Mouse (Mus musculus): ENCODE results near the gene Rin3. TPM values are rescaled to one million over a fixed set of nuclear protein-coding genes. Genes with fewer than 3 reads are reported as not detected.

Gene Rin3
- polyA plus RNA-seq, 1 experiment from 2014 or later, result 7.0 TPM

- no peak for DNase-seq (ENCODE audit: low spot score)
Measured at GRCm38 (mm10) chr12:102328090-102328489, 45.2 kb downstream of the Rin3 start.

GRCm38 (mm10) chr12:102330188-102330587 lies 47.3 kb downstream of the Rin3 start:
- no peak for DNase-seq (ENCODE audit: low spot score)

DNA sequence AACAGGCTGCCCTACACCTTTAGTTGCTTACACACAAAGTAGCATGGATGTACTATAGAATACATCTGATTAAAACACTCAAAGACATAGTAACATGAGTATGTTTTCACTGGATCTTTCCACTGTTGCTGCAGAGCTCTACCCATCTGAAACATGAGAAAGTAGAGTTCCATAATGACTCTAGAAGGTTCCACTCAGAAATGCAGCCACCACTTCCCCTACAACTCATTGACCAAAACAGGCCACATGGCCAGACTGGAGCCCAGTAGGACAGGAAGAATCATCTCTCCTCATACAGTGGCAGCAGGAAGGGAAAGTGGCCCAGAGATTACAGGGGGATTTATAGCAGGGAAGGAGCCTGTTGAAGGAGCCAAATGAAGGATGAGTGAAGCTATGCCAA lies 47.9 kb downstream of the Rin3 start:
- no peak for DNase-seq (ENCODE audit: low spot score)

DNA sequence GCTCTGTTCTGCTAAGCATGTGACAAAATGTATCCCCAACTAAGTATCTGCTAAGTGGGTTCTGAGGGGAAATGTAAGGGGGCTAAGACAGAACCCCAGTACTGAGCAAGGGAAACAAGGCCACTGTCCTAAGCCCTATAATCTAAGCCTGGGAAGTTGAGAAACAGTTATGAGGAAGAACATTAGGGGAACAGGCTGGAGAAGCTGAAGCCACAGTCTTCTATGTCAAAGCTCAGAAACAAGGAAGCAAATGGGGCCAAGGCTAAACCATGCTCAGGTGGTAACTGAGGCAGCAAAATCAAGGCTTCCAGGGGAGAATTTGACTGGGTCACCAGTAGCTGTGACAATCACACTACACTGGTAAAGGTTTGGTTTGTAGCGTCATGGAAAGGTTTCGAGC lies 50.3 kb downstream of the Rin3 start:
- DNase-seq (ENCODE audit: low spot score), result no peak

DNA sequence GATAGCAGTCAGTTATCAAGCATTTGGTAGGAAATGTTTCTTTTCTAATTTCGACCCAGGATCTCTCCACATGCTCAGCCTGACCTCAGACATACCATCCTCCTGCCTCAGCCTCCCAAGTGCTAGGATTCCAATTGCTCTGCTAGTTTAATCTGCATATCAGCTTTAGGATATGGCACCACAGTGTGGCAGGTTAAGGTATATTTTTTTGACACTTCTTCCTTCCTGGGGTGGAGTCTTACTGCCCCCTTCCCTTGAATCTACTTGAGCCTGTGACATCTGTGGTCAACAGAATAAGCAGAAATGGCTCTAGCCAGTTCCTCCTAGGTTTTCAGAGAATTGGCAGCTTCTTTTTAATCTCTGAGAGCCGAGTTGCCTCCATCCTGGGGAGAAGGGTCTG lies 56.2 kb downstream of the Rin3 start:
- no peak for DNase-seq (ENCODE audit: low spot score)

- DNase-seq (ENCODE audit: low spot score), result no peak
Measured at GRCm38 (mm10) chr12:102340471-102340870, 57.6 kb downstream of the Rin3 start.

GRCm38 (mm10) chr12:102342147-102342546 lies 59.3 kb downstream of the Rin3 start:
- DNase-seq (ENCODE audit: low spot score), result no peak

- no peak for DNase-seq (ENCODE audit: low spot score)
Measured at GRCm38 (mm10) chr12:102342602-102343001, 59.8 kb downstream of the Rin3 start.

DNA sequence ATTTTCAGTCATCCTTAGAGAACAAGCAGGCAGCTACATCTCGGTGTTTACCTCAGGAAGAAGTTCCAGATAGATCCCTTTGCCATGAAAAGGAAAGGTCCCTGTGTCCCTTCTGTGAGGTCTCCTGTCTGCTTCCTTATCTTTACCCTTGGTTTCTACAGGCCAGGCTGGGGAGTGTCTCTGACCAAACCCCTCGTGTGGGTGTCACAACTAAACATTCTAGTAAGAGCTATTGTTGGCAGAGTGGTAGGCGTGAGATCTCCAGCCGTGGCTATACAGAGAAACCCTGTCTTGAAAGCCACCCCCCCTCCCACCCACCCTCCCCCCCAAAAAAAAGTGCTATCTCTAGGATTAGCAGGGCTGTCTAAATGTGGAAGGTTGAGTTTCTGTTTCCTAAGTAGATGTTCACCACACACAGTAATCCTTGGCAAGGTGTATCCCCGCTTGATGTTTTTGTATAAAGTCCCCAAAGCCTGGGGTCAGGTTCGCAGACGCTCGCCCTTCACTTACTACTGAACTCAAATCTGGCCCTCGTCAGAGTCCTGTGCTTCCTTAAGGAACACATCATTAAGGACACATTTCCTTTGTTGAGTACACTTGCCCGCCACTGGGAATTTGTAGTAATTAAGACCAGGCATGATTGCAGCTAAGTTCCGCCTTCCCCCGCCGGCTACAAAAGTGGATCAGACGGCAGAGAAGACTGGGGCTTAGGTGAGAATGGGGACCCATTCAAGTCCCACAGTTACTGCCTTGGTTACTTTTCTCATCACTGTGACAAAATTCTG lies 62.4 kb downstream of the Rin3 start:
- DNase-seq (ENCODE audit: low spot score), result no peak

GRCm38 (mm10) chr12:102346507-102346906 lies 63.7 kb downstream of the Rin3 start:
- DNase-seq (ENCODE audit: low spot score), result peak; percentile 69

DNA sequence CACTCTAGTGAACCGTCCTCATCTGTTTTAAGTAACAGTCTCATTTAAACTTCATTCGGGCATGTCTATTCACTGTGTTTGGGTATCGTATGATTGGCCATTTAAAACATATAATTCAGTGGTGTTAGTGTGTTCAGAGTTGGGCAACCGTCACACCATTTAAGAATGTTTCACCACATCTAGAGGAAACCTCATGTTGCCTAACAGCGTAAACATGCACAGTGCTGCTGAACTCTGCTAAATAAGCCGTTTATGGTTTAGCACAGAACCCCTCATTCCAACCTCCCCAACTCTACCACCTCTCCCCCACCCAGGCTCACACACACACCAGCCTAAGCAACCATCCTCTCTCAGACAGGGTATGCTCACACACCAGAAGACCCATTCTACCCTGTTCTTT lies 65.6 kb downstream of the Rin3 start:
- DNase-seq (ENCODE audit: low spot score), result no peak

DNA sequence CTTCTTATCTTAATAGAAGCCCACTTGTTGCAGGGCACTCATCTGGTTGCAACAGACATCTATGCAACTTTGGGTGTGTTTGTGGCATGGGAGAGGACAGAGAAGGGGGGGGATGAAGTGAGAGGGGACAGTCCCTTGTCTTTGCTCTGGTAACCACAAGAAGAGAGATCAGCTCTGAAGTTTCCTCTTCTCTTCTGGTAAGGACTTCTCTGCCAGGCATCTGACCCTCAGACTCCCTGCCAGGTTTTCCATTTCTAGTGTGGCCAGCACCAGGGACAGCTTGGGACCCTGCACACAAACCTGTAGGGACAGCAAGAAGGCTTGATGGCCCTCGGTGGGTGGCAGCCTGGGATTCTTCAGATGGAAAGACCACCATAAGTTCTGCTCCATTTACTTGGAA lies 68.1 kb downstream of the Rin3 start:
- no peak for DNase-seq (ENCODE audit: low spot score)

DNA sequence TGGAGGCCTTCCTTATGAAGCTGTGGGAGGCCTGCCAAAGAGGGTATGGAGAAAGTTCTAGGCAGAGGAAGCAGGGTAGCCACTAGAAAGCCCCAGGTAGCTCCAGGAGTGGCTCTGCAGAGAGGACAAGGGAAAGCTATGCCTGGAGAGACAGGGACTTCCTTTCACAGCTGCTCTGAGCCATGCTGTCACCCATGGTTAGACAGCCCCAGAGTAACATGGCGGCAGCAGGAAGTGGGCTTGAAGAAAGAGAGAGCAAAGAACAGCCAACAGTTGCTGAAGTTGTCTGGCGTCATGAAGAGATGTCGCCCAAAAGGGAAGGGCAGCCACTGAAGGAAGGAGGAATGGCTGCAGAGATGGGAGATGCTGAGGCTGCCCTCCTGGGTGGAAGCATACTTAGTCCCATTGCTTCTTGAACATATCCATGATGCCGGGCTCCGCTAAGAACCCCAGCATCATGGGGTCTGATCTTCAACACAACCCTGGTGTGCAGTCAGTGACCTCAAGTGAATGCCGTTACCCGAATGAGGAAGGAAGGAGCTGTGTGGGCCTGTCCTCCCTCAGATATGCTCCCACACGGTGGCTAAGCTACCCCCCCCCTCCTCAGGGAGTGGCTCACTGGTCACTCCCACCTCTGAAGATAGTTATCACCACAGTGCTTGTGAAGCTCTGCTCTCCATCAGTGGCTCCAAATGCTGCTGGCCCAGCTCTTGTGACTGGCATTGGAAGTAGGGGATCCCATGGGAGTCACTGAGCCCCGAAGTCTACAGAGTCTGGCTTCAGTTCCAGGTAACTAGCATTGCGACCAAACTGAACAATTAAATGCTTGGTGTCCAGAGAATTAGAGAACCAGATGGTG lies 71.5 kb downstream of the Rin3 start:
- no peak for DNase-seq (ENCODE audit: low spot score)

DNA sequence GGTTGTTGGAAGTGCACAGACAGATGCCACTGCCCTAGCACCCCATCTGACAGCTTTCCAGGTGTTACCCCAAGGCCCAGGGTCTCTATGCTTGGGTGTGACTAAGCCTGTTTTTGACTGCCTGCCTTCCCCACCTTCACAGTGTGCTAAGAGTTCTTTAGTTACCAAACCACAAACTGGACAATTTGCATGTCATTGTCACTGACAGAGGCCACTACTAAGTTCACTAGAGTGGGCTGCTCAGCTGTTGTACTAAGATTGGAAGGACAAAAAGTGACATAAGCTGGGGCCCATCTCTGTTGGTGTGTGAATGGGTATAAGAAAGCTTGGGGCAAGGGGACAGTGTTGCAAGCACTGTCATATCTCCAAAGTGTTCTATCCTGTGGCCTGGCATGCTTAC lies 72.9 kb downstream of the Rin3 start:
- DNase-seq (ENCODE audit: low spot score), result no peak

DNA sequence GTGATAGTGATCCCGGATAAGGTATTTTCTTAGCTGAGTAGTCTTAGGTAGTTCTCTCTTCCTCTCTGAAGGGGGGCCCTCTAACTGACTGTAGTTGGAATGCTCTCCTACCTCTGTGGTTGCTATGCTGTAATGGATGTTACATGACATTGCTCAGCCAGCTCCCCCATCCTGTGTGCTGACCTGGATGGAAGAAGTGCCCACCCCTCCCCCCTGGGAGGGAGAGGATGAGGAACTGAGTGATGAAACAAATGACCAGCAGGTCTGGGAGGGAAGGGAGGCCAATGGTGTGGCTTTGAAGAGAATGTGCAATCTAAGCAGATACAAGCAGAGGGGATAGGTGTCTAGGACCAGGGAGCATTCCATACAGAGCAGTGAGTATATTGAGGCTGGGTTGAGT lies 73.9 kb downstream of the Rin3 start:
- DNase-seq (ENCODE audit: low spot score), result no peak

DNA sequence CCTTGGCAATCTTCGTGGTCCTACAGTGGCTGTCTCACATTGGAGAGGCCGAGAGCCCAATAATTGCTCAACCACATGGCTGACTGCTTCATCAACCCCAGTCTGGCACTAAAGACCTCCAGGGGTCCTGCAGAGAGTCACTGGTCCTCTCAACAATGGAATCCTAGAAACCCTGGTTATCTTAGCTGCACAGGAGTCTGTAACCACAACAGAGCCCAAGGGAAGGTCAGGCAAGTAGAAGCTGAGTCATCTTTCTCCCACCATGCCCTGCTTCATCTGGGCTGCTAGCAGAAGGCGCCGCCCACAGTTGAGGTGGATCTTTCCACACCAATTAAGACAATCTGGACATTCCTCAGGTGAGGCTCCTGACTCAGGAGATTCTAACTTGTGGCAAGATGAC lies 76.5 kb downstream of the Rin3 start:
- DNase-seq (ENCODE audit: low spot score), result no peak

GRCm38 (mm10) chr12:102361189-102362161 lies 78.6 kb downstream of the Rin3 start:
- DNase-seq (ENCODE audit: low spot score), result no peak

GRCm38 (mm10) chr12:102365016-102365415 lies 82.2 kb downstream of the Rin3 start:
- DNase-seq (ENCODE audit: low spot score), result no peak

- no peak for DNase-seq (ENCODE audit: low spot score)
Measured at GRCm38 (mm10) chr12:102366126-102366816, 83.4 kb downstream of the Rin3 start.

DNA sequence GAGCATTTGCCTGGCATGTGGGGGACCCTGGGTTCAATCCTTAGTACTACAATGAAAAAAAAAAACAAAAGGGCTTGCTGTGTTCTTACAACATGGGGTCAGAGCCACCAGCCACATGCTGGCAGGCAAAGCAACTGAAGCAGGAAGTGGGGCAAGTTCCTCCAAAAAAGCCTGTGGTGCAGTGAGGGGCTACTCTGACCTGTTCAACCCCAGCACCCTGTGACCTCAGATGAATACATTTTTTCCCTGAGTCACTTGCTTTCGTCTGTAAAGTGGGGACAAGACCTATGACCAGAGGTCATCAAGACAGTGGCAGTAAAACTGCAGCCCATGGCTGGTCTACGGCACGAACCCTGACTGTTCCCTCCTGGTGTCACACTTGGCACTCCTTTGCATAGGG lies 84.2 kb downstream of the Rin3 start:
- no peak for DNase-seq (ENCODE audit: low spot score)

GRCm38 (mm10) chr12:102368066-102368465 lies 85.2 kb downstream of the Rin3 start:
- peak; percentile 47 for DNase-seq (ENCODE audit: low spot score)

All from thymus, postnatal 0 days (tissue).